Mouse (Mus musculus) heart, embryonic 15.5 days (tissue): ENCODE data around the gene Nrxn3. TPM values are rescaled to one million over a fixed set of nuclear protein-coding genes. Genes with fewer than 3 reads are reported as not detected.

Experiments
- ATAC-seq: fragments of 200-750 bp; cut with Nextera tagmentation; replicated peaks from 2 replicates; pipeline ENCODE4 v1.8.0; 2017; ENCODE audit warnings: low read depth, moderate TSS enrichment; ENCODE audit not compliant: insufficient number of reproducible peaks, insufficient read depth, low FRiP score
- H3K27ac ChIP-seq: fragments of 300-500 bp; sonication (generic); 2 replicates; pipeline ENCODE4 v1.5.1; 2015; ENCODE audit warnings: mild to moderate bottlenecking, inconsistent platforms
- H3K27me3 ChIP-seq: fragments of 300-500 bp; sonication (generic); 2 replicates; pipeline ENCODE4 v1.6.1; 2015; ENCODE audit warnings: inconsistent platforms
- H3K36me3 ChIP-seq: fragments of 300-500 bp; sonication (generic); 2 replicates; pipeline ENCODE4 v1.6.1; 2015; ENCODE audit warnings: mild to moderate bottlenecking, inconsistent platforms
- H3K4me1 ChIP-seq: fragments of 300-500 bp; sonication (generic); replicated peaks from 2 replicates; pipeline ENCODE4 v1.6.1; 2015; ENCODE audit warnings: inconsistent platforms
- H3K4me2 ChIP-seq: fragments of 300-500 bp; sonication (generic); 2 replicates; pipeline ENCODE4 v1.6.1; 2015; ENCODE audit warnings: inconsistent platforms, mild to moderate bottlenecking, moderate library complexity
- H3K4me3 ChIP-seq: fragments of 300-500 bp; sonication (generic); 2 replicates; pipeline ENCODE4 v1.5.1; 2015; ENCODE audit warnings: mild to moderate bottlenecking, inconsistent platforms
- H3K9ac ChIP-seq: fragments of 300-500 bp; sonication (generic); 2 replicates; pipeline ENCODE4 v1.6.1; 2015; ENCODE audit warnings: mild to moderate bottlenecking, inconsistent platforms
- H3K9me3 ChIP-seq: fragments of 300-500 bp; sonication (generic); replicated peaks from 2 replicates; pipeline ENCODE4 v1.6.1; 2016; ENCODE audit warnings: inconsistent platforms
- WGBS: fragments of 180-500 bp; shearing (Covaris S2); methylation state at CpG from one replicate; pipeline ENCODE4 v1.1.7; 2015; ENCODE audit warnings: mixed read lengths; 5-methylcytosine and 5-hydroxymethylcytosine counted together
- polyA plus RNA-seq: library from polyadenylated mRNA; unstranded; fragments of >200 nt; fragmentation: Nextera tagmentation; extraction: Ambion mirVana; gene quantifications from 2 replicates; pipeline ENCODE4 v1.2.1, GENCODE M21; 2015

Gene Nrxn3
- polyA plus RNA-seq, 1 experiment from 2014 or later: 1.1 TPM

- 81% methylated on average over 2 of the region's 2 CpGs for WGBS
- H3K4me3 ChIP-seq: no peak overlapping the region
- ATAC-seq: no peak
- H3K27ac ChIP-seq: no peak overlapping the region
- H3K36me3 ChIP-seq: no peaks in the 10 kb centered on the region
- no peaks in the 10 kb centered on the region for H3K9me3 ChIP-seq
- no peaks in the 10 kb centered on the region for H3K27me3 ChIP-seq
- H3K4me2 ChIP-seq: no peak overlapping the region
- no peaks in the 10 kb centered on the region for H3K4me1 ChIP-seq
- H3K9ac ChIP-seq: no peak overlapping the region
Measured at GRCm38 (mm10) chr12:90010280-90010679, 1287.6 kb downstream of the Nrxn3 start.

- 55% methylated on average over 2 of the region's 2 CpGs for WGBS
- no peaks in the 10 kb centered on the region for H3K4me1 ChIP-seq
- no peaks in the 10 kb centered on the region for H3K36me3 ChIP-seq
- H3K4me2 ChIP-seq: no peak overlapping the region
- no peaks in the 10 kb centered on the region for H3K9me3 ChIP-seq
- ATAC-seq: no peak
- no peak overlapping the region for H3K4me3 ChIP-seq
- H3K27me3 ChIP-seq: no peaks in the 10 kb centered on the region
- H3K9ac ChIP-seq: no peak overlapping the region
- no peak overlapping the region for H3K27ac ChIP-seq
Measured at GRCm38 (mm10) chr12:90013958-90014357, 1291.3 kb downstream of the Nrxn3 start.

DNA sequence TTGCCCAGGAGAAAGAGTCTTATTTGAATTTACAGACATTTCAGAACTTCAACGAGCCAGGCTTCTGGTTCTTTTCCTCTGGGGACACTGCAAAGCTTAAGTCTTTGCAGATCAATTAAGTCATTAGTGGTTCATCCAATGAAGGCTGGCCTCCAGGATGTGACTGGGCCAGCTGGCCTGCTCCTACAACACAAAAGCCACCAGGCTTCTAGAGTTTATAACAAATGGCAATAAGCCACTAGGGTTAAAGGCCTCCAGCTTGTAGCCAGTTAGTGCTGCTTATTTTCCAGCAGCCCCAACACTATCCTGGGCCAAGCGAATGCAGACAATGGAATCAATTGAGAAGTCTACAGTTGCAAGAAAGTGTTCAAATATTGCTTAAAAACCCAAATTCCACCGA lies 1304.3 kb downstream of the Nrxn3 start:
- 65% methylated on average over 3 of the region's 3 CpGs for WGBS

GRCm38 (mm10) chr12:90041038-90041437 lies 1318.4 kb downstream of the Nrxn3 start:
- no peaks in the 10 kb centered on the region for H3K9me3 ChIP-seq
- WGBS: 31% methylated on average over 1 of the region's 1 CpGs

More for the DNA sequence above, 1304.3 kb downstream of the Nrxn3 start:
- H3K36me3 ChIP-seq: no peaks in the 10 kb centered on the region
- H3K27me3 ChIP-seq: no peaks in the 10 kb centered on the region
- H3K9me3 ChIP-seq: no peaks in the 10 kb centered on the region
- H3K9ac ChIP-seq: no peak overlapping the region
- no peaks in the 10 kb centered on the region for H3K4me1 ChIP-seq
- ATAC-seq: no peak
- no peak overlapping the region for H3K4me3 ChIP-seq
- no peak overlapping the region for H3K27ac ChIP-seq
- H3K4me2 ChIP-seq: no peak overlapping the region

GRCm38 (mm10) chr12:90056256-90056655 lies 1333.6 kb downstream of the Nrxn3 start:
- WGBS: 41% methylated on average over 5 of the region's 5 CpGs
- no peaks in the 10 kb centered on the region for H3K36me3 ChIP-seq
- no peaks in the 10 kb centered on the region for H3K27me3 ChIP-seq
- H3K4me3 ChIP-seq: no peak overlapping the region
- ATAC-seq: no peak
- H3K27ac ChIP-seq: peak overlapping the region; percentile 33
- H3K9ac ChIP-seq: no peak overlapping the region
- H3K4me1 ChIP-seq: 0 out of 2 replicates have a peak, but pooled peaks cover 2% of the 10 kb centered on the region
- H3K9me3 ChIP-seq: no peaks in the 10 kb centered on the region
- H3K4me2 ChIP-seq: peak overlapping the region; percentile 29; the same call in 1 of the 2 replicates

More at GRCm38 (mm10) chr12:90041038-90041437, 1318.4 kb downstream of the Nrxn3 start:
- Histone ChIP-seq H3K27ac (no peak overlapping the region), H3K4me2 (no peak overlapping the region), H3K4me1 (no peaks in the 10 kb centered on the region), H3K27me3 (no peaks in the 10 kb centered on the region), H3K36me3 (no peaks in the 10 kb centered on the region), H3K9ac (no peak overlapping the region), H3K4me3 (no peak overlapping the region)
- no peak for ATAC-seq

DNA sequence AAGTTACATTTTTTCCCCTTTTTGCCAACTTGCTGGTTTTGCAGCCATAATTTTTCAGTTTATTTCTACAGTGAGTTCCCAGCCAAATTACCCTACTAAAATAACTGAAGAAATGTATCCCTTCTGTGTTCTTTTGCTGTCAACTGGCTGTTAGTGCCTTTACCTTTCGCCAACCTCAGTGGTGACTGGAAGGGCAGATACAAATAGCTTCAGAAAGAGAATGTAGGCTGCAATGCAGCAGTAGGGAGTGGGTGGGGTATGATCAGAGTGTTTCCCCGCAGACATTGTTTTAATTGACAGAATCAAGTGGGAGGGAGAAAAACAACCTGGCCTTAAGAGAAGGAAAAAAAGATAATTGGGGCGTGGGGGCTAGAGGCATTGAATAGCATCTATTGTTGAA lies 1337.1 kb downstream of the Nrxn3 start:
- Histone ChIP-seq H3K4me2 (no peak overlapping the region), H3K4me1 (0 out of 2 replicates have a peak, but pooled peaks cover 4% of the 10 kb centered on the region), H3K27ac (no peak overlapping the region), H3K4me3 (no peak overlapping the region), H3K27me3 (no peaks in the 10 kb centered on the region), H3K9me3 (no peaks in the 10 kb centered on the region), H3K9ac (no peak overlapping the region), H3K36me3 (no peaks in the 10 kb centered on the region)
- no peak for ATAC-seq
- 50% methylated on average over 3 of the region's 3 CpGs for WGBS

GRCm38 (mm10) chr12:90061312-90061711 lies 1338.6 kb downstream of the Nrxn3 start:
- Histone ChIP-seq H3K36me3 (no peaks in the 10 kb centered on the region), H3K27me3 (no peaks in the 10 kb centered on the region), H3K9ac (no peak overlapping the region), H3K9me3 (no peaks in the 10 kb centered on the region), H3K4me3 (no peak overlapping the region), H3K27ac (no peak overlapping the region), H3K4me1 (0 out of 2 replicates have a peak, but pooled peaks cover 2% of the 10 kb centered on the region), H3K4me2 (no peak overlapping the region)
- 28% methylated on average over 3 of the region's 3 CpGs for whole genome bisulfite sequencing
- ATAC-seq: no peak; the same call in 1 of the 2 replicates

DNA sequence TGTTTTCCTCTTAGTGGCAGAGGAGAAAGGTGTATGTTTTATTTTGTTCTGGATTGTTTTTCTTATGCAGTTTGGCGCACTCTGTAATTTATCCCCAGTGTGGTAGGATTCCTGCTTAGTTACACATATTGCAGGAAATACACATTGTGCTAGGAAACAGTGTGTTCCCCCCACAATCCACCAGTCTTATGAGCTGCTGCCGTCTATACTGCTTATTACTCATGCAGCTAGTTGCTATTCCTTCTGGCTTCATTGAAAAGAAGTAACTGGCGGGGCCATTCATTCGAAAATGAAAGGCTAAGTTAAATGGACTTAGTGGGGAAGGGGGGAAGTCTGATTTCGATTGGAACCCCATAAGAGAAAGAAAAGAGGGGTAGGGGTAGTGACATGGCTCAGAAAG lies 1339.5 kb downstream of the Nrxn3 start:
- WGBS: 78% methylated on average over 5 of the region's 5 CpGs
- no peak for ATAC-seq
- H3K4me3 ChIP-seq: no peak overlapping the region
- H3K36me3 ChIP-seq: no peaks in the 10 kb centered on the region
- H3K9ac ChIP-seq: no peak overlapping the region
- 0 out of 2 replicates have a peak, but pooled peaks cover 2% of the 10 kb centered on the region for H3K4me1 ChIP-seq
- H3K9me3 ChIP-seq: no peaks in the 10 kb centered on the region
- no peaks in the 10 kb centered on the region for H3K27me3 ChIP-seq
- H3K27ac ChIP-seq: no peak overlapping the region
- H3K4me2 ChIP-seq: no peak overlapping the region

DNA sequence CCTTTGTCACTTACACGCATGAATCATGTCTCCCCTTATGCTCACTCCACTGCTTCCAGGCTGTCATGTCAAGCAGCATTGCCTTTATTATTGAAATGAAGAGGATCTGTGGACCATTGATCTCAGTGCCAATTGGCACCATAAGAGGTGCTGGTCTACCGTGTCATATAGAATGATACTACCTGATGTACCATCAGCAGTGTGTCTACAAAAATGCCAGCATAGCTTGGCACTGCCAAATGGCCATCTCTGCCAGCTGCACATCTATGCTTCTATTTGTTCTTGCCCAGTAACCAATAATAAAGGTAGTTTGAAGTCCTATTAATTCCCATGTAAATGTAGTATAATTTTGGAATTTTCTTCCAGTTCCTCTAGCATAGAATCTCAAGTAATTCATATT lies 1340.8 kb downstream of the Nrxn3 start:
- no peak overlapping the region for H3K4me3 ChIP-seq
- no peak overlapping the region for H3K27ac ChIP-seq
- no peaks in the 10 kb centered on the region for H3K27me3 ChIP-seq
- no peak overlapping the region for H3K9ac ChIP-seq
- whole genome bisulfite sequencing: 87% methylated on average over 2 of the region's 2 CpGs
- H3K4me1 ChIP-seq: 0 out of 2 replicates have a peak, but pooled peaks cover 2% of the 10 kb centered on the region
- H3K9me3 ChIP-seq: no peaks in the 10 kb centered on the region
- H3K4me2 ChIP-seq: no peak overlapping the region
- no peak for ATAC-seq
- no peaks in the 10 kb centered on the region for H3K36me3 ChIP-seq

GRCm38 (mm10) chr12:90085862-90086261 lies 1363.2 kb downstream of the Nrxn3 start:
- Histone ChIP-seq H3K4me2 (no peak overlapping the region), H3K4me1 (no peaks in the 10 kb centered on the region), H3K4me3 (no peak overlapping the region), H3K9me3 (no peaks in the 10 kb centered on the region), H3K27ac (no peak overlapping the region), H3K9ac (no peak overlapping the region), H3K36me3 (no peaks in the 10 kb centered on the region), H3K27me3 (no peaks in the 10 kb centered on the region)
- no peak for ATAC-seq

DNA sequence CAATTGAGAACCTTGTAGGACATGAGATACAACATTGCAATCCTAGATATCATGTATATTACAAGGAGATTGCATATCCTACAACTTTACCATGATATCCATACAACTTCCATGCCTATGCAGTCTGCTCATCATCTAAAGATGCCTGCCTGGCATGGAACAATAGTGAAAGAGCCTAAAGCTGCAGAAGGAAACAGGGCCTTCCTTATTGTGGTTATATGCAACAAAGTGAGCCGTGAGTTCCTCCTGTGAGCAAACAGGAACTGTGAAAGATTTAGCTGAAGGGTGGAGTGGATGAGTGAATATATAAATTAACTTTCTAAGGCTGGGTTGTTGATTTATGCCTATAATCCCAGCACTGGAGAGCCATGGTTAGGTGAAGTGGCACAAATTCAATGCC lies 1373.1 kb downstream of the Nrxn3 start:
- Histone ChIP-seq H3K4me1 (no peaks in the 10 kb centered on the region), H3K27ac (no peak overlapping the region), H3K9me3 (no peaks in the 10 kb centered on the region), H3K4me2 (no peak overlapping the region), H3K36me3 (no peaks in the 10 kb centered on the region), H3K27me3 (no peaks in the 10 kb centered on the region), H3K9ac (no peak overlapping the region), H3K4me3 (no peak overlapping the region)
- WGBS: 71% methylated on average over 1 of the region's 1 CpGs
- no peak for ATAC-seq

DNA sequence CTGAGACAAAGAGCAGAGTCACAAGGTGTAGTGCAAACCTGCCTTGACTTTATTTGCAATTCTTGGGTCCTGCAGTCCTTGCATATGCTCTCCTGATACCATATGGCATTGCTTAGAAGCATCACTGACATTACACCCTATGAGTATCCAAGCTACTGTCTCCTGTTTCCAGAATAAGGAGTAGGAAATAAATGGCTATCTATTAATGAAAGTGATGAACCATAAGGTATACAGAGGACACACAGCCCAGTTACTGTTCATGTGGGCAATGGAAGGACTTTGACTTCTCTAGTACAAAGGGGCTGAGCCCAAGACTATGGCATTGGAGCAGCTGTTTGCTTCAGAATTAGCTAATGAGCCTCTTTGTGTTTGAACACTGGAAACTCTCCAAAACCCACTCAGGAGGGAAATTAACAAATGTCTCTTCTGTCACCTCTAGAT lies 1390.7 kb downstream of the Nrxn3 start:
- Histone ChIP-seq H3K4me3 (no peak overlapping the region), H3K9me3 (no peaks in the 10 kb centered on the region), H3K4me2 (no peak overlapping the region), H3K27me3 (no peaks in the 10 kb centered on the region), H3K4me1 (no peaks in the 10 kb centered on the region), H3K36me3 (no peaks in the 10 kb centered on the region), H3K9ac (no peak overlapping the region), H3K27ac (no peak overlapping the region)
- no peak for ATAC-seq
